Mouse (Mus musculus) kidney, adult 2 months (tissue): ENCODE data around the gene Tinf2.

Experiments used
- CTCF ChIP-seq: fragments of 200-500 bp; conservative IDR thresholded peaks from 2 replicates; pipeline ENCODE4 v1.5.1; 2011; ENCODE audit warnings: low read depth, mild to moderate bottlenecking, control low read depth, low read length, moderate library complexity, mixed read lengths; ENCODE audit not compliant: insufficient read depth, insufficient read length
- POLR2A ChIP-seq: fragments of 200-500 bp; IDR thresholded peaks from one replicate; pipeline ENCODE4 v1.6.1; 2011; ENCODE audit warnings: low read depth, low read length, control low read depth

DNA sequence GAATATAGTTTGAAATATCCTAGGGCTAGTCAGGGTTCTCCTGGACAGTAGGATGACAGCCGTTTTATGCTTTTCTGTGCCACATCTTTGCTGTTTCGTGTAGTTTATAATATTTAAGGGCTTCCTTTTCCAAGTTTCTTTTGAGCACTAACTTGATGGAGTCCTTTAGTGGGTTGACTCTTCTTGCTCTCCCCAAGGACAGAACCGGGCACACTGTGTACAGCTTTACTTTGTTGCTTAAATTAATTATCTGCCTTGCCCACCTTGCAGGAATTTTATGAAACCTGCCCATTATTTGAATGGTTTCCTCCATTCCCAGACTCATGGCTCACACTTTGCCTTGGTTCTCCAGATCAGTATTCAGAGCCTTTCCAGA, 486 bp upstream of the Tinf2 start:
- TF ChIP-seq POLR2A = no peak
- TF ChIP-seq CTCF = no peak
